1 mouse cellular context compared by ENCODE assay signal in genomic region chr13:49653180-49653541, GRCm38 (mm10).
TF ChIP-seq lines count a peak whose summit lies in the region.

No protein-coding gene starts in this region.

TF ChIP-seq in MEL, 35 proteins besides CTCF, POLR2A, EP300 and RAD21:
- TF ChIP-seq SIN3A (IDR thresholded peaks at IDR 0.05; ENCODE audit: low read length) (peak; percentile 87), USF1 (IDR thresholded peaks at IDR 0.05; ENCODE audit: low read depth, low read length) (peak; percentile 85), USF2 (IDR thresholded peaks at IDR 0.05; ENCODE audit: borderline replicate concordance in 1 of 2, insufficient read depth in 1 of 2, low read depth in 1 of 2, low read length in 2 of 2) (peak in 1 of 2 experiments; percentile 41; a peak in 1 of 4 replicates), MAX (IDR thresholded peaks at IDR 0.05; ENCODE audit: low read length) (peak; percentile 58), NELFE (IDR thresholded peaks at IDR 0.05; ENCODE audit: low read depth, low read length) (peak; percentile 77), TCF12 (IDR thresholded peaks at IDR 0.05; ENCODE audit: low read depth, low read length) (peak; percentile 8; the same call in 1 of the 2 replicates), POLR2AphosphoS2 (IDR thresholded peaks at IDR 0.05; ENCODE audit: low read length) (peak; percentile 47), ZKSCAN1 (IDR thresholded peaks at IDR 0.05; ENCODE audit: low read depth, low read length) (no peak), GABPA (IDR thresholded peaks at IDR 0.05; ENCODE audit: low read depth, low read length) (no peak), TBP (IDR thresholded peaks at IDR 0.05; ENCODE audit: low read depth, low read length) (peak; percentile 85; the same call in 1 of the 2 replicates), MXI1 (IDR thresholded peaks at IDR 0.05; ENCODE audit: low read depth, low read length) (peak; percentile 100), BHLHE40 (IDR thresholded peaks at IDR 0.05; ENCODE audit: borderline replicate concordance, low read depth, low read length) (peak; percentile 92; the same call in 1 of the 2 replicates), RCOR1 (IDR thresholded peaks at IDR 0.05; ENCODE audit: low read depth, low read length) (no peak), MYC (IDR thresholded peaks at IDR 0.05; ENCODE audit: low read depth, low read length) (peak; percentile 100)
